Mouse (Mus musculus): ENCODE data around the gene Zscan4-ps3. TPM values are rescaled to one million over a fixed set of nuclear protein-coding genes. Genes with fewer than 3 reads are reported as not detected.
"Not testable (repeated sequence)": the region's sequence is repeated elsewhere in the genome, so short reads cannot be mapped to it uniquely, and the experiment has no call there.

The Zscan4-ps3 gene
- not detected for total RNA-seq (2021)
- long read RNA-seq, experiment 1 = 0 reads
- long read RNA-seq, experiment 2 = 0 reads

- DNase-seq; intact Hi-C loops (cut with DNase I; ENCODE audit: low total_unique reads): not testable (repeated sequence)
Measured at GRCm38 (mm10) chr7:11609008-11609407, at the start of gene Zscan4-ps3. Zscan4-ps3 (plus strand) TSS chr7:11609308.

- DNase-seq; intact Hi-C loops (cut with DNase I; ENCODE audit: low total_unique reads): not testable (repeated sequence)
Measured at GRCm38 (mm10) chr7:11617082-11617481, 8.0 kb downstream of the Zscan4-ps3 start.

Other genes with a start within 250 kb of the Zscan4-ps3 start
- gene Zscan4f, start 211.4 kb upstream of the Zscan4-ps3 start, total RNA-seq (2021) = not detected
- gene Zscan4-ps2, start 95.0 kb upstream of the Zscan4-ps3 start, total RNA-seq (2021) = not detected
- not detected for gene Vmn1r72, start 70.8 kb downstream of the Zscan4-ps3 start, total RNA-seq (2021)
- not detected for gene Vmn1r73, start 121.0 kb downstream of the Zscan4-ps3 start, total RNA-seq (2021)
- gene Vmn1r74, start 224.7 kb downstream of the Zscan4-ps3 start, total RNA-seq (2021) = not detected